Mouse (Mus musculus) E14TG2a.4 (cell line): ENCODE results near the gene A930009A15Rik.

Experiments used
- H3K27me3 ChIP-seq: 2 replicates; pipeline ENCODE4 v1.6.1; 2014; ENCODE audit warnings: low read length, control low read depth; ENCODE audit not compliant: insufficient read depth
- H3K36me3 ChIP-seq: 2 replicates; pipeline ENCODE4 v1.6.1; 2014; ENCODE audit warnings: low read length, control low read depth; ENCODE audit not compliant: insufficient read depth
- H3K4me1 ChIP-seq: replicated peaks from 2 replicates; pipeline ENCODE4 v1.6.1; 2014; ENCODE audit warnings: low read depth, low read length, control low read depth
- H3K4me3 ChIP-seq: replicated peaks from 2 replicates; pipeline ENCODE4 v1.5.1; 2014; ENCODE audit warnings: mild to moderate bottlenecking, low read length
- H3K9me3 ChIP-seq: 2 replicates; pipeline ENCODE4 v1.6.1; 2014; ENCODE audit warnings: low read length, control low read depth
- CTCF ChIP-seq: conservative IDR thresholded peaks from 2 replicates; pipeline ENCODE4 v1.5.1; 2014; ENCODE audit warnings: low read length
- NANOG ChIP-seq: IDR thresholded peaks from 2 replicates; pipeline ENCODE4 v1.6.1; 2014; ENCODE audit warnings: borderline replicate concordance, low read length, mixed read lengths
- POU5F1 ChIP-seq: IDR thresholded peaks from 2 replicates; pipeline ENCODE4 v1.6.1; 2014; ENCODE audit warnings: low read length, borderline replicate concordance

A930009A15Rik gene

DNA sequence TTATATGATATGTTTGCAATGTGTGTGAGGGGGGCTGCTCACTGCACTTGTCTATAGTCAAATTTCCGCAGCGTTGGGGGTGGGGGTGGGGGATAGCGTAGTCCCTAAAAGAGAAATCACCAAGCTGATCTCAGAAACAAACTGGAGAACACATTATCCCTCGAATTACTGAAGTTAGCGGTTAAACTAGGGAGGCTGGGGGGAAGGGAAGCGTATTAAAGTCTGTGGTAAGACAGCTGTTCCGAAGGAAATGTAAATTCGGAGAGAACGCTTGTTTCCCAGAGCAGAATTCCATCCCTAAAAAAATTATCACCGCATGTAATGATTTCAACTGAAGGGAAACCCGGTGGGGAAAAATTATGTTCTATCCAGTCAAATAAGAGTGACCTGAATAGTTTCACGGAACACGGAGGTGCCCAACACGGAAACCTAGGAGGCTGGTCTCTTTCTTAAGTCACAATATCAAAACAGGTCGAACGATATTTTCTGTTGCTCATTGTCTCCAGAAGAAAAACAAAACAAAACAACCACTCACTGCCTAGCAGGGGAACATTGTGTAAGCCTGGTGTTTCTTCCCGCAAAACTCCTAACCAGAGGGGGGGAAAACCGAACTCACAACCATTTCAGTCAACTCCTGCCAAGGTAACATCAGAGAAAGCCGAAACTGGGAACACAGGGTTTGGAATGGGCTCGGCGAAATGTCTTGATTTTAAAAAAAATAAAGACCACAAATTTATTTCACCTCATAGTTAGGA is 15.9 kb downstream of the A930009A15Rik start:
- peaks cover 16% of the 10 kb centered on the region for H3K4me1 ChIP-seq
- peaks cover 68% of the 10 kb centered on the region for H3K27me3 ChIP-seq
- no peak for TF ChIP-seq POU5F1
- no peak for TF ChIP-seq CTCF
- TF ChIP-seq NANOG = no peak

DNA sequence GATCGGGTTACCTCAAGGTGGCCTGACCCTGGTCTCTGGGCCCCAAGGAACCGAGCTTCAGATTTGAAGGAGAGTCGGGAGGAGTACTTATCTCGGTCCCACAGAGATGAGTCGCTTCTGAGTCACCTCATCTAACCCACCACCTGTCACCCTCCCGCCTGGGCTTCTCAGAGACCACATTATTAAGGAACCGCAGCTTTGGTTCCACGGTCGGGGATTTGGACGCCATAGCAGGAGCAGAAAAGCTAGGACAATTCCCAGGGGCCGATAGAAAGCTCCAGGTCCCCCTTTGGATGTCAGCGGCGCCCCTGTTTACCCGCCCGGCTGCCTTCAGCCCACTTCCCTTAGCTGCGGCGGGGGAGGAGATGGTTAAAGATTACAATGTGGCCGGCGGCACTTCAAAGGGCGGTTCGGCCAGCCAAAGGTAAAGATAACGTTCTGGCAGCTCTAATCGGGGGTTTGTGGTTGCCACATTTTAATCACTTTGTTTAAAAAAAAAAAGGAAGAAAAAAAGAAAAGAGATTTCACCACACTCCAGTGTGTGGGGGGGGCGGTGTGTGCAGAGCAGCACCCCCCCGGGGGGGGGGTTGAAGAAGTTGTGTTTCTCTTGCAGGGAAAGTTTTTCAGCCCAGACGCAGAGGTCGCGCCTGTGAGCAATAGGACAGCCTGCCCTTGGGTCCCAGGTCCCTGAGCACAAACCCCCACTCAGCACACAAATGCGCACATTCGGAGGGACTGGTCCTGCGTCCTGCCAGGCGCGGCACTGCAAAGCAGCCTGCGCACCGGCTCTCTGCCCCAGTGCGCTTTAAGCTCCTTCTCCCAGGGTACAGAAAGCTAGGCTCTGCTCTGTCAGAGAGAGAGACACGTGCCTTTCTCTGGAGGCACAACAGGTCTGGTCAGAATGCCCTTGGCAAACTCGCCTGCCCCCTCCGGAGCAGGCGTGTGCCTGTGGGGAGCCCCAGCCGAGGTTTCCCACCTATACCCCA is 16.8 kb downstream of the A930009A15Rik start:
- peaks cover 68% of the 10 kb centered on the region for H3K27me3 ChIP-seq
- TF ChIP-seq CTCF (no peak), POU5F1 (no peak), NANOG (no peak)
- H3K36me3 ChIP-seq = no peaks in the 10 kb centered on the region
- no peaks in the 10 kb centered on the region for H3K9me3 ChIP-seq
- peak overlapping the region; percentile 82 for H3K4me3 ChIP-seq
- peaks cover 16% of the 10 kb centered on the region for H3K4me1 ChIP-seq

More for the DNA sequence above, 15.9 kb downstream of the A930009A15Rik start:
- Histone ChIP-seq H3K9me3 (no peaks in the 10 kb centered on the region), H3K4me3 (peak overlapping the region; percentile 82), H3K36me3 (no peaks in the 10 kb centered on the region)

DNA sequence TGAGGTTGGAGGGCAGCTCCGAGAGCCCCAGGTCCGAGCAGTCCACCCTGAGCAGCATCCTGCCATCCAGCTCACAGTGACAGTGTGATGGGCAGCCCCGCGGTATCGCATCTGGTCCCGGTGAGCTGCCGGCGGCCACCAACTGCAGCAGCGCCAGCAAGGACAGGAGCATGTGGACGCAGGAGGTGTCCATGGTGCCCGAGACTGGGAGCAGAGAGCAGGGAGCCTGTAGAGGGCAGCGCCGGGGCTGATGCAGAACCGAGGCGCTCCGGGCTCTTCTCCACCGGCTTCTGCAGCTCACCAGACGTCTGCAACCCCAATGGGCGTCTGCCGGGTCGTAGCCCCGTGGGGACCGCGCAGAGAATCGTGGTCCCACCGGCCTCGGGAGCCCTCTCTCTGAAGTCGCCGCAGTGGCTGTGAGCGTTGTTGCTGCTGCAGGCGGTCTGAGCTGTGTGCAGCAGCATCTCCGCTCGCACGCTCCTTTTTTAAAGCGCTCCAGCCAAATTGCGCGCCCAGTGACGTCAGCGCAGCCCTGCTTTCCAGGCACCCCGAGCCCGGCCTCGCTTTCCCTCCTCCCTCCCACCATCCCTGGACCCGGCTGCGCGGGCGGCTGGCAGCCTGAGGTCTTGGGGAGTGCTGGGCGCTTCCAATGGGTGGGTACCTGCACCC is 17.6 kb downstream of the A930009A15Rik start, which contains the start of gene Lgr5:
Gene Lgr5 (minus strand): TSS at position 480 of the 669 bp plus-strand sequence.
- no peaks in the 10 kb centered on the region for H3K9me3 ChIP-seq
- peaks cover 68% of the 10 kb centered on the region for H3K27me3 ChIP-seq
- peaks cover 16% of the 10 kb centered on the region for H3K4me1 ChIP-seq
- H3K36me3 ChIP-seq = no peaks in the 10 kb centered on the region
- peak within 1 kb of the TSS; percentile 82 for H3K4me3 ChIP-seq
- no peak for TF ChIP-seq NANOG

DNA sequence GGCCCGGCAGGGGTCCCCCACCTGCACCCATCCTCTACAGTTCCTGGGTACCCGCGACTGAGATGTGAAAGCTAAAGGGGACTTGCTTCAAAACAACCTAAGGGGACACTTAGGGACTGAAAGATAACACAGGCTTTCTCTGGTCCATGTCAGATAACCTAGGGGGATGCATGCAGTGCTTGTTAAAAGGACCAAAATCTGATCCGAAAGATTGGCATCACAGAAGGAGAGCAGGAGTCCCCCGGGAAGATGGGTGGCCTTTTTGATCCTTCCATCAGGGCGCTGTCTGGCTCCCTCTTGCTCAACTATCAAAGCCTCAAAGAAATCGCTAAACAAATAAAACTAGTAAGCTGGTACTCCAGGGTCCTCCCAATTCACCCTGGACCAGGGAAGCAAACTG is 18.2 kb downstream of the A930009A15Rik start:
- H3K4me3 ChIP-seq = peak overlapping the region; percentile 82
- peaks cover 68% of the 10 kb centered on the region for H3K27me3 ChIP-seq
- H3K9me3 ChIP-seq = no peaks in the 10 kb centered on the region
- peaks cover 16% of the 10 kb centered on the region for H3K4me1 ChIP-seq
- no peaks in the 10 kb centered on the region for H3K36me3 ChIP-seq
- TF ChIP-seq POU5F1 (no peak), NANOG (no peak), CTCF (no peak)

DNA sequence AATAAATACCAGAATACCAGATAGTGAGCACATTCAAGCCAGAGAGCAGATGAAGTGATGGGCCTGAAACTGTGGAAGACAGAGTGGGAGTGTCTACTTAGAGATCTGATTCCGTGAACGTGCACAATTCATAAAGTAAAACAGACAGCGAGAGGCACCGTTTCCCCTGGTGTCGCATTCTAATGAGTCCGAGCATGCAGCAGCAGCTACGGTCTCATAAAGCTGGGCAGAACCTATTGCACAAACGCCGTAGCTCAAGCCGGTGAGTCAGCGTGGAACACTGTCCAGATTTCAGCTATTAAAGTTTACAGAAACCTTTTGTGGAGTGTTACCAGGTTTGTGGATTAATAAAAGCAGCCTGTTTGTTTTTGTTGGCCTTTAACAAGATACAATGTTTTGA is 23.4 kb downstream of the A930009A15Rik start:
- H3K9me3 ChIP-seq = no peaks in the 10 kb centered on the region
- TF ChIP-seq NANOG = no peak
- no peak for TF ChIP-seq CTCF
- TF ChIP-seq POU5F1 = no peak
- H3K36me3 ChIP-seq = no peaks in the 10 kb centered on the region
- 0 out of 2 replicates have a peak, but pooled peaks cover under 1% of the 10 kb centered on the region for H3K4me1 ChIP-seq
- H3K4me3 ChIP-seq = no peak overlapping the region
- peaks cover 28% of the 10 kb centered on the region for H3K27me3 ChIP-seq

DNA sequence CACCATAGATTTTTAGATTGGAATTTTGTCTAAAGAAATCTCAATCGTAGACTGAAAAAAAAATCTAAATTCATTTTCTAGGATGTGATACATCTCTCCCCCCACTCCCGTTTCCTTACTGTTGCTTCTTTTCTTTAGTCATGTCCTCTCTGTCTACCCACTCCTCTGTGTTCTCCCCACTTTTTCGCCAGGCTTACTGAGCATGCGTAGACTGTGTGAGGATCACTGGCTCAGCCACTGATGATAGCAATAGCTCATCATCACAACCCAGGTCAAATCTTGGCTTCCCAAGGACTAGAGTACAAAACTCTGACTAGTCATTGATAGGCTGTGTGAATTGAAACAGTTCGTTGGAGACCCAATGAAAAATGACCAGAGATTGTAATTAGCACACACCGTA is 23.9 kb downstream of the A930009A15Rik start:
- no peaks in the 10 kb centered on the region for H3K9me3 ChIP-seq

DNA sequence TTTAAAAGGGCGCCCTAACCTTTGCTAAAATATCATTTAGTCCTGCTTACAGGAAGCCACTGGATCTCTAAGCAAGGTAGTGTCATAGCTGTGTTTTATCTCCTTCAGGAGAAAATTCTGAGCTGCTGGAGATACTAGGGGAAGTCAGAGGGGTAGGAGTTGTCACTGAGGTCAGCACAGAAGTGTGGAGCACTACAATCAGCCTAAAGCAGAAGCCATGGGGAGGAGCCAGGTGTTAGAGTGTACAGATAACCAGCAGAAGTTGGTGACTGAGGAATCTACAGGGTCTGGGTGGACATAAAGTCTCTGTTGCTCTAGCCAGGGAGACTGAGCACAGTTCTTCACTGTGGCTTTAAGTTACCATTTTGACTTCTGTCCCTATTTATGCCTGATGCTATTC is 26.0 kb downstream of the A930009A15Rik start:
- Histone ChIP-seq H3K36me3 (no peaks in the 10 kb centered on the region), H3K4me1 (no peaks in the 10 kb centered on the region), H3K9me3 (no peaks in the 10 kb centered on the region), H3K27me3 (peaks cover 7% of the 10 kb centered on the region; the same call in 1 of the 2 replicates), H3K4me3 (no peak overlapping the region)
- TF ChIP-seq POU5F1 (no peak), NANOG (no peak), CTCF (no peak)

More for the DNA sequence above, 23.9 kb downstream of the A930009A15Rik start:
- no peak overlapping the region for H3K4me3 ChIP-seq
- H3K27me3 ChIP-seq = peaks cover 25% of the 10 kb centered on the region
- no peak for TF ChIP-seq POU5F1
- no peak for TF ChIP-seq CTCF
- no peak for TF ChIP-seq NANOG
- H3K4me1 ChIP-seq = no peaks in the 10 kb centered on the region
- no peaks in the 10 kb centered on the region for H3K36me3 ChIP-seq
